Mouse (Mus musculus) embryonic facial prominence, embryonic 10.5 days (tissue): ENCODE results near the gene Ifrd1. TPM values are rescaled to one million over a fixed set of nuclear protein-coding genes. Genes with fewer than 3 reads are reported as not detected.

Experiments used
- DNase-seq: peaks from one replicate; pipeline ENCODE4 v3.0.0-alpha.2; 2017; ENCODE audit warnings: low spot score
- H3K27ac ChIP-seq: fragments of 300-500 bp; sonication (generic); replicated peaks from 2 replicates; pipeline ENCODE4 v1.5.1; 2016; ENCODE audit warnings: mild to moderate bottlenecking
- H3K27me3 ChIP-seq: fragments of 300-500 bp; sonication (generic); replicated peaks from 2 replicates; pipeline ENCODE4 v1.6.1; 2016; ENCODE audit warnings: low read depth, mild to moderate bottlenecking; ENCODE audit not compliant: poor library complexity, severe bottlenecking
- H3K36me3 ChIP-seq: fragments of 300-500 bp; sonication (generic); replicated peaks from 2 replicates; pipeline ENCODE4 v1.6.1; 2016; ENCODE audit warnings: mild to moderate bottlenecking, moderate library complexity
- H3K4me1 ChIP-seq: fragments of 300-500 bp; sonication (generic); 2 replicates; pipeline ENCODE4 v1.6.1; 2016
- H3K4me3 ChIP-seq: fragments of 300-500 bp; sonication (generic); 2 replicates; pipeline ENCODE4 v1.5.1; 2016; ENCODE audit warnings: mild to moderate bottlenecking, moderate library complexity
- H3K9me3 ChIP-seq: fragments of 300-500 bp; sonication (generic); 2 replicates; pipeline ENCODE4 v1.6.1; 2016; ENCODE audit warnings: mild to moderate bottlenecking
- WGBS: fragments of 180-500 bp; shearing (Covaris S2); methylation state at CpG from one replicate; pipeline ENCODE4 v1.1.7; 2016; 5-methylcytosine and 5-hydroxymethylcytosine counted together
- polyA plus RNA-seq: library from polyadenylated mRNA; unstranded; fragments of >200 nt; fragmentation: Nextera tagmentation; extraction: Ambion mirVana; gene quantifications from 2 replicates; pipeline ENCODE4 v1.2.1, GENCODE M21; 2016

Gene Ifrd1
- 111 and 116 TPM in 2 replicates for polyA plus RNA-seq

GRCm38 (mm10) chr12:40248454-40249180 lies at the start of gene Ifrd1:
Gene Ifrd1 (minus strand): TSS chr12:40248504.
- no peaks in the 10 kb centered on the region for H3K9me3 ChIP-seq

GRCm38 (mm10) chr12:40286539-40286938 lies 38.2 kb upstream of the Ifrd1 start:
- WGBS, result 84% methylated on average over 4 of the region's 4 CpGs

More at GRCm38 (mm10) chr12:40248454-40249180, at the start of gene Ifrd1:
- Histone ChIP-seq H3K27ac (no peak within 1 kb of the TSS), H3K4me3 (no peak within 1 kb of the TSS), H3K27me3 (no peaks in the 10 kb centered on the region), H3K36me3 (no peaks in the 10 kb centered on the region), H3K4me1 (peaks cover 19% of the 10 kb centered on the region)
- 76% methylated on average over 5 of the region's 5 CpGs for WGBS
- no peak for DNase-seq

GRCm38 (mm10) chr12:40280596-40281325 lies 32.5 kb upstream of the Ifrd1 start:
- Histone ChIP-seq H3K9me3 (no peaks in the 10 kb centered on the region), H3K27me3 (no peaks in the 10 kb centered on the region), H3K36me3 (no peaks in the 10 kb centered on the region), H3K27ac (no peak overlapping the region), H3K4me3 (no peak overlapping the region), H3K4me1 (no peaks in the 10 kb centered on the region)
- WGBS, result 92% methylated on average over 4 of the region's 4 CpGs
- DNase-seq, result no peak

More at GRCm38 (mm10) chr12:40286539-40286938, 38.2 kb upstream of the Ifrd1 start:
- Histone ChIP-seq H3K4me1 (no peaks in the 10 kb centered on the region), H3K4me3 (no peak overlapping the region), H3K27me3 (no peaks in the 10 kb centered on the region), H3K27ac (no peak overlapping the region), H3K36me3 (no peaks in the 10 kb centered on the region), H3K9me3 (peaks cover 11% of the 10 kb centered on the region; the same call in 1 of the 2 replicates)
- DNase-seq, result no peak

GRCm38 (mm10) chr12:40277581-40277980 lies 29.3 kb upstream of the Ifrd1 start:
- DNase-seq, result no peak
- no peaks in the 10 kb centered on the region for H3K4me1 ChIP-seq
- H3K27me3 ChIP-seq, result no peaks in the 10 kb centered on the region
- H3K27ac ChIP-seq, result no peak overlapping the region
- WGBS, result 87% methylated on average over 3 of the region's 3 CpGs
- no peaks in the 10 kb centered on the region for H3K9me3 ChIP-seq
- no peak overlapping the region for H3K4me3 ChIP-seq
- no peaks in the 10 kb centered on the region for H3K36me3 ChIP-seq

GRCm38 (mm10) chr12:40274931-40275330 lies 26.6 kb upstream of the Ifrd1 start:
- no peaks in the 10 kb centered on the region for H3K27me3 ChIP-seq

GRCm38 (mm10) chr12:40273339-40273738 lies 25.0 kb upstream of the Ifrd1 start:
- no peak overlapping the region for H3K27ac ChIP-seq
- no peak overlapping the region for H3K4me3 ChIP-seq
- WGBS, result 85% methylated on average over 4 of the region's 4 CpGs
- no peaks in the 10 kb centered on the region for H3K9me3 ChIP-seq
- no peak for DNase-seq
- no peaks in the 10 kb centered on the region for H3K36me3 ChIP-seq
- no peaks in the 10 kb centered on the region for H3K27me3 ChIP-seq
- no peaks in the 10 kb centered on the region for H3K4me1 ChIP-seq

More at GRCm38 (mm10) chr12:40274931-40275330, 26.6 kb upstream of the Ifrd1 start:
- Histone ChIP-seq H3K9me3 (no peaks in the 10 kb centered on the region), H3K4me1 (no peaks in the 10 kb centered on the region), H3K27ac (no peak overlapping the region), H3K36me3 (no peaks in the 10 kb centered on the region), H3K4me3 (no peak overlapping the region)
- DNase-seq, result no peak

GRCm38 (mm10) chr12:40272710-40273109 lies 24.4 kb upstream of the Ifrd1 start:
- Histone ChIP-seq H3K9me3 (no peaks in the 10 kb centered on the region), H3K4me1 (no peaks in the 10 kb centered on the region), H3K27ac (no peak overlapping the region), H3K27me3 (no peaks in the 10 kb centered on the region), H3K4me3 (no peak overlapping the region), H3K36me3 (no peaks in the 10 kb centered on the region)
- WGBS, result 78% methylated on average over 4 of the region's 4 CpGs
- DNase-seq, result no peak

GRCm38 (mm10) chr12:40268313-40268712 lies 20.0 kb upstream of the Ifrd1 start:
- Histone ChIP-seq H3K27me3 (no peaks in the 10 kb centered on the region), H3K27ac (no peak overlapping the region), H3K4me3 (no peak overlapping the region), H3K36me3 (no peaks in the 10 kb centered on the region), H3K4me1 (no peaks in the 10 kb centered on the region), H3K9me3 (no peaks in the 10 kb centered on the region)
- WGBS, result 77% methylated on average over 2 of the region's 2 CpGs
- DNase-seq, result no peak

GRCm38 (mm10) chr12:40263712-40264111 lies 15.4 kb upstream of the Ifrd1 start:
- DNase-seq, result no peak
- no peak overlapping the region for H3K4me3 ChIP-seq
- H3K36me3 ChIP-seq, result no peaks in the 10 kb centered on the region
- no peaks in the 10 kb centered on the region for H3K27me3 ChIP-seq
- no peak overlapping the region for H3K27ac ChIP-seq
- H3K9me3 ChIP-seq, result no peaks in the 10 kb centered on the region
- WGBS, result 89% methylated on average over 4 of the region's 4 CpGs
- peaks cover 18% of the 10 kb centered on the region for H3K4me1 ChIP-seq

- WGBS, result 96% methylated on average over 6 of the region's 6 CpGs
These were observed 14.7 kb upstream of the Ifrd1 start for GRCm38 (mm10) chr12:40263006-40263405.

GRCm38 (mm10) chr12:40258462-40259000 lies 10.2 kb upstream of the Ifrd1 start:
- H3K9me3 ChIP-seq, result no peaks in the 10 kb centered on the region
- no peak overlapping the region for H3K4me3 ChIP-seq
- H3K4me1 ChIP-seq, result peaks cover 18% of the 10 kb centered on the region
- DNase-seq, result no peak
- 0 out of 2 replicates have a peak, but pooled peaks cover 3% of the 10 kb centered on the region for H3K27me3 ChIP-seq
- 87% methylated on average over 6 of the region's 6 CpGs for WGBS
- no peak overlapping the region for H3K27ac ChIP-seq
- H3K36me3 ChIP-seq, result no peaks in the 10 kb centered on the region

More at GRCm38 (mm10) chr12:40263006-40263405, 14.7 kb upstream of the Ifrd1 start:
- no peak overlapping the region for H3K27ac ChIP-seq
- no peaks in the 10 kb centered on the region for H3K9me3 ChIP-seq
- peaks cover 18% of the 10 kb centered on the region for H3K4me1 ChIP-seq
- DNase-seq, result no peak
- no peaks in the 10 kb centered on the region for H3K36me3 ChIP-seq
- no peak overlapping the region for H3K4me3 ChIP-seq
- H3K27me3 ChIP-seq, result no peaks in the 10 kb centered on the region

GRCm38 (mm10) chr12:40257226-40257625 lies 8.9 kb upstream of the Ifrd1 start:
- H3K9me3 ChIP-seq, result no peaks in the 10 kb centered on the region
- peaks cover 18% of the 10 kb centered on the region for H3K4me1 ChIP-seq
- no peak overlapping the region for H3K27ac ChIP-seq
- DNase-seq, result peak; percentile 82
- no peak overlapping the region for H3K4me3 ChIP-seq
- 3% methylated on average over 8 of the region's 8 CpGs for WGBS
- H3K36me3 ChIP-seq, result no peaks in the 10 kb centered on the region
- 0 out of 2 replicates have a peak, but pooled peaks cover 3% of the 10 kb centered on the region for H3K27me3 ChIP-seq
